Mouse (Mus musculus) ES-E14 (cell line): ENCODE data around the gene Kcnd3.

Experiments used
- MAFK ChIP-seq: IDR thresholded peaks from 2 replicates; pipeline ENCODE4 v1.6.1; 2014; ENCODE audit warnings: mild to moderate bottlenecking, low read depth, low read length, inconsistent platforms; ENCODE audit not compliant: insufficient read depth
- ZNF384 ChIP-seq: IDR thresholded peaks from 2 replicates; pipeline ENCODE4 v1.6.1; 2012; ENCODE audit warnings: low read depth, low read length, inconsistent platforms

GRCm38 (mm10) chr3:105721681-105722201 lies 269.6 kb downstream of the Kcnd3 start:
- TF ChIP-seq ZNF384 (no peak), MAFK (no peak)
